Mouse (Mus musculus): Measurements from ENCODE around the gene Commd6. TPM values are rescaled to one million over a fixed set of nuclear protein-coding genes. Genes with fewer than 3 reads are reported as not detected.
"Not testable (repeated sequence)": the region's sequence is repeated elsewhere in the genome, so short reads cannot be mapped to it uniquely, and the experiment has no call there.

The Commd6 gene
- total RNA-seq, 2 experiments from 2014 or later, result 34.9 to 47.9 TPM

DNA sequence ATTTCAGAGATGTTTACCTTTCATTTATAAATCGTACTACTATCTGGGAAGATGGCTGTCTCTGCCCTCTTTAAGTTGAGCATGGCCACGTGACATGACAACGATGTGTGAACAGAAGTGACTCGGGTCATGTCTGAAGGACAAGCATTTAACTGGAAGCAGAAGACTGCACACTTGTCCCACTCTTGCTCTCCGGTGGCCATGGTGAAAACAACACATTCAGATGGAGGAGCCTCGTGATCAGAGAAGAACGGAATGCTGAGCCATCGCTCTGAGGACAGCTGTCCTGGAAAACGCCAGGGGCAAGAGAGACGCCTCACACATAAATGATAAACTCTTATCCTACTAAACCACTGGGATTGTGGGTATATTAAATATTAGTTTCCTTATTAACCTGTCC is 29.8 kb downstream of the Commd6 start:
- no peak for ATAC-seq (ENCODE audit: poor library complexity, severe bottlenecking)

DNA sequence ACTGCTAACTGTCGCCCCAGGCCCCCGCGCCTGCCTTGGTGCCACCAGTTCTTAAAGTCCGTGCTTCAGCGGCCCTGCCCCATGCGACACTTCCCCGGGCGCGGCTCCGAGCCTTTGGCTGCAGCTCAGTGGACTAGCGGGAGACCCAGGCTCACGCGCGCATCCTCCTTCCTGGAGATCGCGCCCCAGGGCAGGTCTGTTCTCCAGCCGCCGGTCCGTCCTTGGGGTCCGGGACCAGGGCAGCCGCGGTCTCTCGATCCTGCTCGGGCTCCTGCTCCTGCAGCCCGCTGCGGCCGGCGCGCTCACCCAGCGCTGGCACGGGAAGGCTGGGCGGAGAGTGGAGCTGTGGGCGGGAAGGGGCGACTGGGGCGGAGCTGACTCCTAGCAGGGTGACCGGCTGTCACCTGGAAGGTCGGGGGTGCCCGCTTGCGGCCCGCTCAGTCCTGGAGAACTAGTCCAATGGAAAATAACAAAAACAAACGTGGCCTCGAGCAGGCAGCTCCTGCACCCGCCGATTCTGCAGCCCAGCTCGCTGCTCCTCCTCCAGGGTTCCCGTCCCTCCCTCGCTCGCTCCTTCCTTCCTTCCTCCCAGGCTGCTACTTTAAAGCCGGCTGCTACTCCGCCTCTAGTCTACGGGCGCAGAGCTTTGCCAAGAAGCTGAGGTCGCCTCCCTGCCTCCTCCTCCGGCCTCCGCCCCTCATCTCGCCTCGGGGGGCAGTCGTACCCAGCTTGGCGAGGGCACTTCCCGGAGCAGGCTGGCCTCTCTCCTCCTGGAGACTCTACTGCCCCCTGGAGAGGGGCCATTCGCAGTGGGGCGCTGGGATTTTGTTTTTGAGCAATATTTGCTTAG is 31.7 kb downstream of the Commd6 start, which contains the start of gene Tbc1d4:
TSS of gene Tbc1d4 (minus strand) at position 673 of the 850 bp plus-strand sequence.
- ATAC-seq (ENCODE audit: poor library complexity, severe bottlenecking), result peak; percentile 87

DNA sequence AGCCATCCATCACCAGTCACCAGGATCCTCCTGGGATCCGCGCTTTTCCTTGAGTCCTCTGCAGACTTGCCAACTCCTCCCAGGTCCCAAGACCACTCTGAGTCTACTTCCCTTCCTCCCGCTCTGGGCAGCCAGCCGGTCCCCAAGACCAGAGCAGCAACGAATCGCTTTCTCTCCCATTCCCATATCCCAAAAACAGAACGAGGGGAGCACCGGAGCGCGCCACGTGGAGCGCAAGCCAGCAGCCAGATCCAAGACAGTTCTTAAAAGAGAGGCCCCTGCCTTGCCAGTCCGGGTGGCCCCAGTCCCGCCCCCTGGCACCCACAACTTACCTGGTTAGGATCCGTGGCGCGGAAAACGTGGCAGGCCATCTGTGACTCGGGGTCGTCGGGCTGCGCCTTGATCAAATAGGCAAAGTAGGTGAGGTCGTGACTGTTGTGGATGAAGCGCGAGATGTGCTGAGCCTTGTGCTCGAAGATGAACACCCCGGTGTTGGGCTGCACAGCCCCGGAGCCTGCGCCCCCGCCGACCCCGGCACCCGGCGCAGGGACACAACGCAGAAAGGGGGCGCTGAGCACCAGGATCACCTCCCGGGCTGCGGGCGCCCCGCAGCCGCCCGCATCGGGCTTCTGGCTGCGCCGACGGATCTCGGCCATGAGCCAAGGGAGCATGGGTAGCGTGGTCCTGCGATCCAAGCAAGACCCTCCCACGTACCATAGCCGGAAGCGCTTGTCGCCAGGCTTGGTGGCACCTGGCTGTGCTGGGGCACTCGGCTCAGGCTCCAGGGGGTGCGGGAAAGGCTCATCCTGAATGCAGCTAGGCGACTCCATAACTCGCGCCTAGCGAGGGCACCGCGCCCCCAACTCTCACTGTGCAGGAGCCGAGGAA is 32.6 kb downstream of the Commd6 start:
- peak; percentile 10 for ATAC-seq (ENCODE audit: poor library complexity, severe bottlenecking)

DNA sequence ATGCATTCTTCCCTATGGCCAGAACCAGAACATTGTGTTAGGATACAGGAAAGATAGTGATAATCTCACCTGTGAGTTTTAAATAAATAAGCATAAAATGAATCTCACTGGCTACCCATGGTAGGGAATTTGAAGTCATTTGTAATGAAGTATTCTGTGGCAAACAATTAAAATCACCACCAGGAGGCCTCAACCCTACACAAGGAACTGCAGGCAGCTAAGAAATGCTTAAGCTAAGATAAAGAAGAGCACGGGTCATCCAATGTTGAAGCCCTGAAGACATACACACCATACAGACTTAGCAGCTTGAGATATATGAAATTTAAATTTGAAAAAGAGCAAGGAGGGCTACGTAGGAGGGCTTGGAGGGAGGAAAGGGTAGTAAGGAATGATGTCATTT is 34.6 kb downstream of the Commd6 start:
- ATAC-seq (ENCODE audit: poor library complexity, severe bottlenecking), result no peak

DNA sequence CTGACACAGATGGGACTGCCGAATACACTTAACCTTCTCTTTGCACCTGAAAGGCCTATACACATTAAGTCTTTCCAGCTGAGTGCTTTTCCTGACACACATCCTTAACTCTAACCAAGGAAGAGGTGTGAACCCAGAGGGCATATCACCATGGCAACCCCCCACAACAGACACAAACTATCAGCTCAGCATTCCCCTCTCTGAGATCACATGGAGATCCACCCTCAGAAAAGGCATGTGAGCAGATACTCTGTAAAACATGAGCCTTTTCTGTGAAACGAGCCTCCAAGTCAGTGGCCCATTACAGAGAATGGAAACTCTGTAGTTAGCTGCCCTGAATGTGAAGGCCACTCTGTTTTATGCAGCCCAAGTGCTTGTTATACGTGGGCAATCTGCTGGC is 37.6 kb downstream of the Commd6 start:
- no peak for ATAC-seq (ENCODE audit: poor library complexity, severe bottlenecking)

DNA sequence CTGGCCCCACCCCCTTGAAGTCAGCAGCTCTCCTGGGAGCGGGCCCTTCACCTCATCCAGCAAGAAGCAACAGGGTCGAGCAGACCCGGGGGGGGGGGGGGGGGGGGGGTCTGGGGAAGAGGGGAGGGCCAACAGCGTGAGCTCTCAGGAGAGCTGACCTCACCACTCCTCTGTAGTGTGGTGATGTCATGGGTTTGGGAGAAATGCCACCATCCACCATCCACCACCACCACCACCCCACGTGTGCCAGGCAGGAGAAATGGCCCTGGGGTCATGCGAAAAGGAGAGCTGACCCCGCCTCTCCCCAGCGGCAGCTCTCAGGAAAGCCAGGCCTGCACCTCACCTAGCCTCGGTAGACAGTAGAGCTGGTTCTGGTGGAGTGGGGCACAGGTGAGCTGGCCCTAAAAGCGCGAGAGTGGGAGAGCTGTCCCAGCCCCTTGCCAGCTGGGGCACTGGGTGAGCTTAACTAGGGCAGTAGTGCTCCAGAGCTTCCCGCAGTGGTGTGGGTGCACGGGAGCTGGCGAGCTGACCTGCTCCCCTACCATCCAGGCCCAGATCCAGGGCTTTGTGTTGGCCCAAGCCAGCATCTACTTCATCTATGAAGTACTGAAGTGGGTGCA is 43.3 kb downstream of the Commd6 start:
- no peak for ATAC-seq (ENCODE audit: poor library complexity, severe bottlenecking)

DNA sequence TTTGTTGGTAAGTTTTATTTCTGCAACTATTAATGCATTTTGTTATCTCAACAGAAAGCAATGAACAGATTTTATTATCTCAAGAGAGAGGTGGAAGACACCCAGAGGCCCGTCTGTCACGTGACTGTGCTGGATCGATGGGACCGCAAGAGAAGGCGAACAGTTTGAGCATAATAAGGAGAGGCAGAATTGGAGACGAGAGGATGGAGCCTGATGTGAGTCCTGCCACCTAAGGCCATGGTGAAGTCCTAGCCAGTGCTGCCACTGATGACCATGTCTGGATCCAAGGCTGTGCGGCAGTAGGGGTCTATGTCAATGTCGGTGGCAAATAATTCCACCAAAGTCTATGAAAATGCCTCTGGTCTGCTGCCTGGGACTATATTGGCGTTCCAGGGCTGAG is 43.8 kb downstream of the Commd6 start:
- ATAC-seq (ENCODE audit: poor library complexity, severe bottlenecking), result no peak

DNA sequence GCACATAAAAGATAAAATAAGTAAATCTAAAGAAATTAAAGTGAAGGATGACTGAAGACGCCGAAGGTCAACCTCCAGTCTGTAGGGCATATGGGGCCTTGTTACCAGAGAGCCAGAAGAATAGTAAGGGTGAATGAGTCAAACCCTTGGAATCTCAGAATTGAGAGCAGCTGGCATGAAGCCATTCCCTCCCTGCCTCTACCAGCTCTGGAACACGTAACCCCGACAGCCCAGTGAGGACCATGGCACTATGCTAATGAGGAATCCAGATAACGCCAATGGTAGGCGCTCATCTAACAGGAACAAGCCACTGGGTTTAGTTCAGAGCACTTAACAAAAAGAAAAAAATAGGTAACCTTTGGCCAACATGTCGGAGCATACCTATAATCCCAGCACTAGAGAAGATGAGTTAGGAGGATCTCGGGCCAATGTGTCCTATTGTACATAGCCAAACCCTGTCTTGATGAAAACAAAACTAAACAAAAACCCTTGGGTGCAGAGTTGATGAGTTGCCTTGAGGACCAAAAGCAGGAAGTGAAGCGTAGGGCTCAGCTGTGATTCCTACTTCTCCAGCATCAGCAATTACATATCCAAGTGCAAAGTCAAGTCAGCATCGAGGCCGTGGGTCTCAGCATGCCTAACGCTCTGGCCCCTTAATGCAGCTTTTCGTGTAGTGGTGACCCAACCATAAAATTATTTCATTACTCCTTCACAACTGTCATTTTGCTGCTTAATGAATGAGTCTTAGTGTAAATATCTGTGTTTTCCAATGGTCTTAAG is 45.0 kb downstream of the Commd6 start:
- no peak for ATAC-seq (ENCODE audit: poor library complexity, severe bottlenecking)

DNA sequence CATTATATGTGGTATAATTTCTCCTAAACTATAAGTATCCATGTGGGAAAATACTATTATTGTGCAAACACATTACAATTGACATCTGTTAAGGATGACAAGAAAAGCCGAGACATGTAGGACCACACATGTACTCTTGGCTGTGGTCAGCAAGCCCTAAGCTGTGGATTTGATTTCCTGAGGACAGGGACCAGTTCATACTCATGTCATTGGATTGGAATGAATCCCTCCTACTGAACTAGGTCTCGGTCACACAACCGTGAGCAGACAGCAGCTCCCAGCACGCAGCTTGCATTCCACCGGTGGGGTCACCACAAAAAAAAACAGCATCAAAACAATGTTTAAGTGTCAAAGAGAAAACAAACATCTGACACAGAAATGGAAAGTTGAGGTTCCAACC is 46.5 kb downstream of the Commd6 start:
- no peak for ATAC-seq (ENCODE audit: poor library complexity, severe bottlenecking)

DNA sequence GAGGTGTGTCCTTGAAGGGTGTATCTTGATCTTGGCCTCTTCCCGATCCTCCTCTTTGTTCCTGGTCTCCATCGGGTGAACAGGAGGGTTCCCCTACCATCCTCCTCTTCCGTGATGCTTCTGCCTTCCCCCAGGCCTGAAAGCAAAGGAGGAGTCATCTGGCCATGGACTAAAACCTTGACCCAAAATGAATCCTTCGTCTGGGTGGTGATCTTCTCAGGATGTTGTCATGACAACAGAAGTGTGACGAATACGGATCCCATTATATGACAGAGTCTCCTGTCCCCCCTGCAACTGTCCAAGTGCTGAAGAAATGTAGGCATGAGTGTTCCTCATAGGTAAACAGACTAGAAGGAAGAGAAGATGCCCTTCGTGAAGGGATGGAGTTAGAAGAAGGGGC is 47.1 kb downstream of the Commd6 start:
- ATAC-seq (ENCODE audit: poor library complexity, severe bottlenecking), result no peak

DNA sequence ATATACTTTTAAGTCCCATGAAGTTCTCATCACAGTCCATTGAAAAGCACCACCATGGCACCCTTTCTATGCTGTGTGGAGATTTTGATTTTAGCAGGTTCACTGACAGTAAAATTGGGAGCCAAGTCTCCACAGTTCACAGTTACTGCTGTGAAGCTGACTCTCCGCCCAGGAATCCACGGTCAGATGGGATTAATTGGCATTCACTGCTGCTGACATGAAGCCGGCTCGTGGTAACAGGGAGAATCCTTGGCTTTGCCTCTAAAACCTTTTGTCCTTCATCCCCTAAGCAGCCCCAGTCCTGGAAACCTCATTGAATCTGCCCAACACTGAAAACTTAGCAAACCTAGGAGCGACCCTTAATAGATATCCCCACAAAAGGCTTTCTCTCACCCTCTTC is 49.4 kb downstream of the Commd6 start:
- ATAC-seq (ENCODE audit: poor library complexity, severe bottlenecking), result no peak

DNA sequence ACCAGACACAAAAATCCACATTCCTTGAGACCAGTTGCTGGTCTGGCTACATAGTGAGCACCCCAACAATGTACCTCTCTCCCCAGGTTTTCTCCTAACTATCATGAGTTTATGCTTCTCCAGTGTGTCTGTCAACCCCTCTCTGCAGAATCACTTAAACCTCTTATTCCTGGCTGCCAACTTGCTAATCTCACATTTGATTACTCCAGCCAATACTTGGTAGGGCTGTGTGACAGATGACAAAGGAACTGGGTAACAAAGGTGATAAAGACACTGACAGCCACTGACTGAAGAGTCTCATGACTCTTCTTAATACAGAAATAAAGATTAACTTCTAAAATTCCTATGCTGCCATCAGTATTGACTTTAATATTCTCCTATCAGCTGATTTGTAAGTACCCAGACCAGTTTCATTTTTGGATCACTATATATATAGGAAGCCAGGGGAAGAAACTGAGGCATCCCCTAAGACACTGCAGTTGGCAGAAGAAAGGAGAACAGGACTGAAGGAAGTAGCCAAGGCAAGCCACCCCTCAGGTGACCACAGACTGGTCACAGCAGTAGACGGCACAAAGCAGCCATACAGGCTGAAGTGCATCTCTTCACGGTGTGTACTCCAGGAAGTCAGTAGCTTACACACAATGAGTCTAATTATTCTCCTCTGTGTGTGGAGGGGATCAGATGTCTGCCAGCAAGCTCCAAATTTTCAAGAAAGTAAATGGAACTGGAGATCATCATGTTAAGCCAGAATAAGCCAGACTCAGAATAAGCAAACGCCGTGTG is 52.1 kb downstream of the Commd6 start:
- ATAC-seq (ENCODE audit: poor library complexity, severe bottlenecking), result not testable (repeated sequence)

DNA sequence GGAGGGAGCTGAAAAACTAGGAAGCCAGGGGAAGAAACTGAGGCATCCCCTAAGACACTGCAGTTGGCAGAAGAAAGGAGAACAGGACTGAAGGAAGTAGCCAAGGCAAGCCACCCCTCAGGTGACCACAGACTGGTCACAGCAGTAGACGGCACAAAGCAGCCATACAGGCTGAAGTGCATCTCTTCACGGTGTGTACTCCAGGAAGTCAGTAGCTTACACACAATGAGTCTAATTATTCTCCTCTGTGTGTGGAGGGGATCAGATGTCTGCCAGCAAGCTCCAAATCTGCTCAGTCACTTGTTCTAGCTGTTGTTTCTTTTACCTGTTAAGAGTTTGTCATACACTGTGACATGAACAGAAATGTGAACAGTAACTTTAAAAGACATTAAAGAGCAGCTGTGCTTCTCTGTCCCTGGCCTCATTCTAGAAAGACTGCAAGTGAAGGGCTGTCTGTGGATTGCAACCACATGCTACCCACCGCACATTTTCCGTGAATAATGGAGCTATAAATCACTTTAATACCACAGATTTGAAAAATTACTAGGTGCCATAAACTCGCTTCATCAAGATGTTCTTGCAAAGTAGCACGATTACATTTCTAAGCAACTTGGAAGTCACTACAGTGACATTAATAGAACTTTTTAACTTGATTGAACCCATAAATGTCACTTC is 53.0 kb downstream of the Commd6 start:
- ATAC-seq (ENCODE audit: poor library complexity, severe bottlenecking), result not testable (repeated sequence)

DNA sequence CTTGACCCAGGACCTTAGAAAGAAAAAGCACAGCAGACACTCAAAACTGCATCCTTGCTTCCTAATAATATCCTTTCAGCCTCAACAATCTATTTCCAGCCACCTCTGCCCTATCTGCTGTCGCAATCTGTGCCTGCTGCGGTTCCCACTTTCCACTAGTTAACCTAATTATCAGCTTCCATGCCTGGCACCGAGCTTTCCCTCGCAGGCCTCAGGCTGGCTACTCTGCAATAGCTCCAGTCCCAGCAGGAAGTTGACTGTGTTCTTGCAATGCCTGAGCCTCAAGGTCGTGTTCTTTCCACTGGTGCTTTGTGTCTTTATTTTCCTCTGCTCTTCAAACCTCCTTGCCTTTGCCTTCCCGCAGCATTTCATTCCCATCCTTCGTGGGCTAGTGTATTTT is 54.4 kb downstream of the Commd6 start:
- ATAC-seq (ENCODE audit: poor library complexity, severe bottlenecking), result no peak

Other genes starting within 250 kb of the Commd6 start
- 11.5 and 12.4 TPM in 2 replicates for gene Tbc1d4, start 31.5 kb downstream of the Commd6 start, total RNA-seq (2015)
- gene Tbc1d4, start 31.5 kb downstream of the Commd6 start, total RNA-seq (2017), result 7.4 and 8.3 TPM in 2 replicates
- gene Uchl3, start 13.3 kb upstream of the Commd6 start, total RNA-seq (2015), result 40.1 and 40.6 TPM in 2 replicates
- 27.2 and 33.0 TPM in 2 replicates for gene Uchl3, start 13.3 kb upstream of the Commd6 start, total RNA-seq (2017)
- gene Gm9922, start 89.1 kb upstream of the Commd6 start, total RNA-seq (2015), result not detected in 2 replicates
- gene Gm9922, start 89.1 kb upstream of the Commd6 start, total RNA-seq (2017), result not detected in 2 replicates
- 0.09 TPM in 1 of 2 replicates, not detected in the other for gene Lmo7, start 89.3 kb upstream of the Commd6 start, total RNA-seq (2015)
- gene Lmo7, start 89.3 kb upstream of the Commd6 start, total RNA-seq (2017), result 0.20 and 0.77 TPM in 2 replicates

All from megakaryocyte, adult 5-6 weeks (primary cell).